Comparison of ENCODE assay signal across 25 mouse cellular contexts in the genomic region with DNA sequence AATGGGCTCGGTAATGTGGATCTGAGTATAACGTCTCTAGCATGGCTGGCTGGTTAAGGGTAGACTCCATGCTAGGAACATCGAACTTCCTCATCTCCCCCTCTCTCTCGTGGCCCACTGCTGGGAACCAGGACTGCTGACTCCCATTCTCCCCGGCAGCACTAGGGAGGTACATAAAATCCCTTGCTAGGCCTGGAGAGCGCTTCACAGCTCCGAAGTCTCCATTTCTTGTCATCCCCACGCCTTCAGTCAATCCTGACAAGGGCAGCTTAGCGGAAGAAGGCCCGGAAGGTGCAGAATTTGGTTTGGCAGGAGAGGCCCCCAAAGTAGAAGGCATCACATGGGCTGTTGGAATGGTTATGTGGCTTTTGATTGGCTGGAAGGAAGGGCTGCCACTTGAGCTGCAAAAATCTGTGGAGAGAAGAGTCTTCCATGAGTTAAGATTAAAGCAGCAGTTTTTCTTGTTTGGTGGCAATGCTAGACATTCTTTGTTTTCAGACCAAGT. TPM values are rescaled to one million over a fixed set of nuclear protein-coding genes. Genes with fewer than 3 reads are reported as not detected.
DNase-seq lines count a peak whose midpoint lies in the region; ATAC-seq lines count a peak whose summit lies in the region.
"Had no signal": no experiment of that assay in that cellular context is flagged by ENCODE, and none has a peak within 500 bp of the region (broad histone marks: within the 10 kb centered on the region; RNA-seq: fewer than 3 reads in every experiment).

No protein-coding gene starts in this region.

- no peak overlapping the region for H3K4me3 ChIP-seq in heart, embryonic 12.5 days
- no peak overlapping the region for H3K4me3 ChIP-seq in midbrain, embryonic 11.5 days (ENCODE audit: low read depth, low read length)
- no peak overlapping the region for H3K4me3 ChIP-seq in midbrain, embryonic 13.5 days (replicated peaks)
- no peak overlapping the region for H3K4me3 ChIP-seq in heart, embryonic 15.5 days
- H3K4me3 ChIP-seq: hindbrain, embryonic 13.5 days; limb, embryonic 15.5 days; megakaryocyte, embryonic 14.5 days; stomach, embryonic 15.5 days had no signal

- no peak overlapping the region for H3K4me2 ChIP-seq in heart, embryonic 12.5 days
- H3K4me2 ChIP-seq in midbrain, embryonic 11.5 days = no peak overlapping the region
- no peak overlapping the region for H3K4me2 ChIP-seq in midbrain, embryonic 13.5 days (replicated peaks)
- peak overlapping the region; percentile 13; the same call in 1 of the 2 replicates for H3K4me2 ChIP-seq in heart, embryonic 15.5 days
- H3K4me2 ChIP-seq: hindbrain, embryonic 13.5 days; limb, embryonic 15.5 days; stomach, embryonic 15.5 days had no signal

- ATAC-seq in heart, embryonic 12.5 days (ENCODE audit: insufficient number of reproducible peaks, low FRiP score) = no peak
- no peak for ATAC-seq in midbrain, embryonic 11.5 days (ENCODE audit: low FRiP score)
- no peak for ATAC-seq in midbrain, embryonic 13.5 days
- ATAC-seq in heart, embryonic 15.5 days (replicated peaks; ENCODE audit: insufficient number of reproducible peaks, insufficient read depth, low FRiP score, low read depth) = no peak
- ATAC-seq: forebrain, embryonic 14.5 days; inflammation-experienced regulatory T-cells, adult 6 months; midbrain, embryonic 16.5 days had no signal

- intact Hi-C loops in left cerebral cortex, postnatal 14 days (cut with DNase I) = no loop called here

- no peaks in the 10 kb centered on the region for H3K9me3 ChIP-seq in heart, embryonic 12.5 days (replicated peaks)
- H3K9me3 ChIP-seq in midbrain, embryonic 11.5 days (ENCODE audit: control insufficient read depth, low read length) = no peaks in the 10 kb centered on the region
- H3K9me3 ChIP-seq in midbrain, embryonic 13.5 days = no peaks in the 10 kb centered on the region
- H3K9me3 ChIP-seq in heart, embryonic 15.5 days (replicated peaks) = no peaks in the 10 kb centered on the region
- H3K9me3 ChIP-seq: hindbrain, embryonic 13.5 days; limb, embryonic 15.5 days; megakaryocyte, embryonic 14.5 days; stomach, embryonic 15.5 days had no signal

- peaks cover 44% of the 10 kb centered on the region for H3K36me3 ChIP-seq in heart, embryonic 12.5 days
- H3K36me3 ChIP-seq in midbrain, embryonic 11.5 days (ENCODE audit: control insufficient read depth, insufficient read depth, low read length) = peaks cover 11% of the 10 kb centered on the region
- peaks cover 42% of the 10 kb centered on the region for H3K36me3 ChIP-seq in midbrain, embryonic 13.5 days
- H3K36me3 ChIP-seq in heart, embryonic 15.5 days = peaks cover 21% of the 10 kb centered on the region

- WGBS in heart, embryonic 12.5 days = 76% methylated on average over 10 of the region's 10 CpGs
- 91% methylated on average over 10 of the region's 10 CpGs for WGBS in midbrain, embryonic 11.5 days
- 95% methylated on average over 10 of the region's 10 CpGs for WGBS in midbrain, embryonic 13.5 days
- 78% methylated on average over 10 of the region's 10 CpGs for WGBS in heart, embryonic 15.5 days

- H3K27ac ChIP-seq in heart, embryonic 12.5 days (ENCODE audit: poor library complexity, severe bottlenecking) = no peak overlapping the region; the same call in 1 of the 2 replicates
- H3K27ac ChIP-seq in midbrain, embryonic 11.5 days (ENCODE audit: low read depth, low read length) = no peak overlapping the region
- no peak overlapping the region for H3K27ac ChIP-seq in midbrain, embryonic 13.5 days
- peak overlapping the region; percentile 79 for H3K27ac ChIP-seq in heart, embryonic 15.5 days
- H3K27ac ChIP-seq: hindbrain, embryonic 13.5 days; limb, embryonic 15.5 days; stomach, embryonic 15.5 days had no signal

- H3K4me1 ChIP-seq in heart, embryonic 12.5 days (replicated peaks) = peaks cover 17% of the 10 kb centered on the region
- no peaks in the 10 kb centered on the region for H3K4me1 ChIP-seq in midbrain, embryonic 11.5 days (ENCODE audit: control insufficient read depth, insufficient read depth, low read length)
- H3K4me1 ChIP-seq in midbrain, embryonic 13.5 days (replicated peaks) = no peaks in the 10 kb centered on the region
- peaks cover 22% of the 10 kb centered on the region for H3K4me1 ChIP-seq in heart, embryonic 15.5 days (replicated peaks)
- H3K4me1 ChIP-seq: hindbrain, embryonic 13.5 days; limb, embryonic 15.5 days; megakaryocyte, embryonic 14.5 days had no signal

- DNase-seq in heart, adult 11 months = peak; percentile 92
- DNase-seq in midbrain, embryonic 11.5 days (ENCODE audit: low spot score, missing footprints) = peak; percentile 2
- no peak for DNase-seq in left cerebral cortex, postnatal 14 days (ENCODE audit: low spot score in 2 of 2)
- no peak for DNase-seq in thymus, postnatal 4 days
- DNase-seq in layer of hippocampus, postnatal 14 days (ENCODE audit: low spot score in 2 of 2) = no peak
- DNase-seq: B cell, adult 2 months; cerebellum, adult 11 months; cerebellum, postnatal 10 days; kidney, adult 2 months; kidney, postnatal 25 days; lung, adult 2 months; thymus, adult 2 months had no signal

- H3K27me3 ChIP-seq in heart, embryonic 12.5 days (replicated peaks) = no peaks in the 10 kb centered on the region
- no peaks in the 10 kb centered on the region for H3K27me3 ChIP-seq in midbrain, embryonic 11.5 days (ENCODE audit: control insufficient read depth, insufficient read depth, low read length)
- H3K27me3 ChIP-seq in midbrain, embryonic 13.5 days = peaks cover 7% of the 10 kb centered on the region
- no peaks in the 10 kb centered on the region for H3K27me3 ChIP-seq in heart, embryonic 15.5 days
- H3K27me3 ChIP-seq: limb, embryonic 15.5 days; megakaryocyte, embryonic 14.5 days; stomach, embryonic 15.5 days had no signal

- no peak overlapping the region for H3K9ac ChIP-seq in heart, embryonic 12.5 days
- no peak overlapping the region for H3K9ac ChIP-seq in midbrain, embryonic 11.5 days (ENCODE audit: low read length)
- H3K9ac ChIP-seq in midbrain, embryonic 13.5 days (replicated peaks) = no peak overlapping the region
- H3K9ac ChIP-seq in heart, embryonic 15.5 days = no peak overlapping the region
- H3K9ac ChIP-seq: hindbrain, embryonic 13.5 days; limb, embryonic 15.5 days; stomach, embryonic 15.5 days had no signal

RNA-seq across cellular contexts. Expression of gene Sh3bgrl3, which starts 27.4 kb away (rescaled TPM):
- polyA plus RNA-seq in heart, embryonic 12.5 days (2016; fragmentation: Nextera tagmentation; extraction: Ambion mirVana) = 179 and 190 TPM in 2 replicates
- 308 and 312 TPM in 2 replicates for polyA plus RNA-seq in midbrain, embryonic 11.5 days (2014; fragmentation: Nextera tagmentation; extraction: Ambion mirVana)
- 319 and 332 TPM in 2 replicates for polyA plus RNA-seq in midbrain, embryonic 13.5 days (2015; fragmentation: Nextera tagmentation; extraction: Ambion mirVana)
- polyA plus RNA-seq in heart, embryonic 15.5 days (2015; fragmentation: Nextera tagmentation; extraction: Ambion mirVana) = 174 and 239 TPM in 2 replicates
- 100 to 1,000 TPM; 204 to 214 TPM for total RNA-seq in left cerebral cortex, postnatal 14 days (2021)
- total RNA-seq in layer of hippocampus, postnatal 14 days (2021) = 100 to 1,000 TPM; 271 to 295 TPM

RNA-seq across cellular contexts. Expression of gene Cep85, which starts 30.9 kb away (rescaled TPM):
- polyA plus RNA-seq in heart, embryonic 12.5 days (2016; fragmentation: Nextera tagmentation; extraction: Ambion mirVana) = 29.5 and 30.1 TPM in 2 replicates
- 26.6 and 27.1 TPM in 2 replicates for polyA plus RNA-seq in midbrain, embryonic 11.5 days (2014; fragmentation: Nextera tagmentation; extraction: Ambion mirVana)
- polyA plus RNA-seq in midbrain, embryonic 13.5 days (2015; fragmentation: Nextera tagmentation; extraction: Ambion mirVana) = 19.9 and 22.4 TPM in 2 replicates
- 38.2 and 42.0 TPM in 2 replicates for polyA plus RNA-seq in heart, embryonic 15.5 days (2015; fragmentation: Nextera tagmentation; extraction: Ambion mirVana)
- 10 to 100 TPM in 1 of 2 experiments, 1 to 10 TPM in 1; 9.5 to 10.5 TPM for total RNA-seq in left cerebral cortex, postnatal 14 days (2021)
- total RNA-seq in layer of hippocampus, postnatal 14 days (2021) = 10 to 100 TPM; 14.4 to 15.2 TPM

RNA-seq across cellular contexts. Expression of gene Gm7534, which starts 46.8 kb away (rescaled TPM):
- polyA plus RNA-seq in heart, embryonic 12.5 days (2016; fragmentation: Nextera tagmentation; extraction: Ambion mirVana) = not detected in 2 replicates
- not detected in 2 replicates for polyA plus RNA-seq in midbrain, embryonic 11.5 days (2014; fragmentation: Nextera tagmentation; extraction: Ambion mirVana)
- polyA plus RNA-seq in midbrain, embryonic 13.5 days (2015; fragmentation: Nextera tagmentation; extraction: Ambion mirVana) = not detected in 2 replicates
- polyA plus RNA-seq in heart, embryonic 15.5 days (2015; fragmentation: Nextera tagmentation; extraction: Ambion mirVana) = not detected in 2 replicates
- not detected for total RNA-seq in left cerebral cortex, postnatal 14 days (2021)
- not detected for total RNA-seq in layer of hippocampus, postnatal 14 days (2021)
- total RNA-seq: adrenal gland, postnatal 25 days; left cerebral cortex, postnatal 25 days; neutrophil, adult 5-6 weeks had no signal
- polyA plus RNA-seq: forebrain, embryonic 14.5 days; hindbrain, embryonic 13.5 days; inflammation-experienced regulatory T-cells, adult 6 months; kidney, adult 2 months; limb, embryonic 15.5 days; lung, adult 2 months; midbrain, embryonic 16.5 days; stomach, embryonic 15.5 days had no signal

RNA-seq across cellular contexts. Expression of gene Ubxn11, which starts 53.6 kb away (rescaled TPM):
- 2.2 and 2.7 TPM in 2 replicates for polyA plus RNA-seq in heart, embryonic 12.5 days (2016; fragmentation: Nextera tagmentation; extraction: Ambion mirVana)
- polyA plus RNA-seq in midbrain, embryonic 11.5 days (2014; fragmentation: Nextera tagmentation; extraction: Ambion mirVana) = 3.0 and 4.7 TPM in 2 replicates
- 9.3 and 11.4 TPM in 2 replicates for polyA plus RNA-seq in midbrain, embryonic 13.5 days (2015; fragmentation: Nextera tagmentation; extraction: Ambion mirVana)
- 1.8 and 3.9 TPM in 2 replicates for polyA plus RNA-seq in heart, embryonic 15.5 days (2015; fragmentation: Nextera tagmentation; extraction: Ambion mirVana)
- 10 to 100 TPM; 22.6 to 25.0 TPM for total RNA-seq in left cerebral cortex, postnatal 14 days (2021)
- total RNA-seq in layer of hippocampus, postnatal 14 days (2021) = 10 to 100 TPM; 22.0 to 24.2 TPM

Comparison
In these comparisons a context has a peak if more than half of its experiments do, and no peak if none do; other contexts are left out.
1. DNase-seq: peak in heart, adult 11 months (single experiment) and midbrain, embryonic 11.5 days (single experiment); none in left cerebral cortex, postnatal 14 days (0 of 2), thymus, postnatal 4 days (single experiment) and layer of hippocampus, postnatal 14 days (0 of 2).